Comparison of ENCODE assay signal across 18 mouse cellular contexts in genomic region chr1:112103451-112103850, GRCm38 (mm10).
"Had no signal": no experiment of that assay in that cellular context is flagged by ENCODE, and none has a peak within 500 bp of the region (broad histone marks: within the 10 kb centered on the region; RNA-seq: fewer than 3 reads in every experiment).

No protein-coding gene starts in this region.

- H3K27ac ChIP-seq: midbrain, embryonic 10.5 days; midbrain, embryonic 12.5 days; neural tube, embryonic 13.5 days; neural tube, embryonic 15.5 days had no signal

- DNase-seq: lung, adult 18-20 months; lung, embryonic 14.5 days; lung, postnatal 10 days; lung, postnatal 4 days; midbrain, embryonic 14.5 days; retina, postnatal 1 day; right cerebral cortex, adult 18-20 months; right cerebral cortex, postnatal 25 days; right cerebral cortex, postnatal 4 days; spleen, adult 18-20 months; thymus, adult 18-20 months; thymus, postnatal 14 days; thymus, postnatal 36 days had no signal

- H3K4me3 ChIP-seq: midbrain, embryonic 10.5 days; midbrain, embryonic 12.5 days; myocyte; neural tube, embryonic 13.5 days; neural tube, embryonic 15.5 days had no signal
